Mouse (Mus musculus): Measurements from ENCODE around the gene H6pd.

H6pd gene

DNA sequence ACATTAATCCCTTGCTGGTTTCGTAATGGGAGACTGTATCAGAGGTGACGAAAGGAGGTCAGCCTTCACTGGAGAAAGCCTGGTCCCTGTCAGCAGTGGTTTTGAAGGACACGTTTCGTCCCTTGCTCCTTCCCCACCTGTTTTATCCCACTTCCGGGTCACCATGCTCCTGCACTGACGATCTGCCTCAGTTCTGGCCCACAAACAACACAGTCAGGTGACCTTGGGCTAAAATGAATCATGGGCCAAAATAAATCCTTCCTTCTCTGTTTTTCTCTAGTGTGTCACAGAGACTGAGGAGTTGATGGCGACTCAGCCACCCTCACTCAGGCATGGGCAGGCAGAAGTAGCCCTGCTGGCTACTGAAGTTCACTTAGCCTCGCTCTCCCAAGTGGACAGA, 33.5 kb downstream of the H6pd start:
- no peak for DNase-seq (ENCODE audit: low spot score)

DNA sequence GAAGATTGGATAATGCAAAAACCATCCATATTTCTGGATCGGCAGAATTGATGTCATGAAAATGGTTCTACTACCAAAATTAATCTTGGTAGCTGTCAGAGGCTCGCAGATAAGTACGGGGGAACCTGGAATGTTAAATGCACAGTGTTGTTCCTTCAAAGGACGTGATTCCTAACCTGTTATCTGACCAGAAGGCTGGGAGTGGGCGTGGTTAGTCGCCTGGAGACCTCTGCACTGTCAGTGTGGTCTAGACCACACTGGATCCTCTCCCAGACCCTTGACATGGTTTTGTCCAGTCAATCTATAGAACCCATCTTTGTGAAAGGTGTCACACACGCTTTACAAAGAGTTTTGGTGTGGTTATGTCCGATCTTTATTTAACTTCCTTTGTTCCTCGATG, 37.4 kb downstream of the H6pd start:
- DNase-seq (ENCODE audit: low spot score) = no peak

- no peak for DNase-seq (ENCODE audit: low spot score)
Observed at GRCm38 (mm10) chr4:149968526-149968925, 40.3 kb downstream of the H6pd start.

DNA sequence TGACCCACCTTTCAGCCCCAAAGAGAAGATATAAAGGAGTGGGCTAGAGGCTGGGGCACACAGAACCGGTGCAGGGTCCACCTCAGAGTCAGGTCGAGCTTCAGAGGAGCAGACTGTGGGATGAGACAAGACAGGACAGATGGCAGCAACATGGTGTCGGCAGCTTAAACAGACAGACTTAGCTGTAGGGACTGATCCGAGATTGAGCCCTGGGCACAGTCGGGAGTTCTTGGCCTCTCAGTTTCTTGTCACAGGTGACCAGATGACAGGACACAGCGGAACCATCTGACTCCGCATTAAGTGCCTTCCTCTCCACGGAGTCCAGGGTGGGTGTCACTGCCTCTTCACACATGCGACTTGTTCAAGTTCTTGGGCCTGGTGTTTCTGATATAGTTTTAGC, 41.9 kb downstream of the H6pd start:
- DNase-seq (ENCODE audit: low spot score) = no peak

- no peak for DNase-seq (ENCODE audit: low spot score)
Observed at GRCm38 (mm10) chr4:149966252-149966651, 42.6 kb downstream of the H6pd start.

DNA sequence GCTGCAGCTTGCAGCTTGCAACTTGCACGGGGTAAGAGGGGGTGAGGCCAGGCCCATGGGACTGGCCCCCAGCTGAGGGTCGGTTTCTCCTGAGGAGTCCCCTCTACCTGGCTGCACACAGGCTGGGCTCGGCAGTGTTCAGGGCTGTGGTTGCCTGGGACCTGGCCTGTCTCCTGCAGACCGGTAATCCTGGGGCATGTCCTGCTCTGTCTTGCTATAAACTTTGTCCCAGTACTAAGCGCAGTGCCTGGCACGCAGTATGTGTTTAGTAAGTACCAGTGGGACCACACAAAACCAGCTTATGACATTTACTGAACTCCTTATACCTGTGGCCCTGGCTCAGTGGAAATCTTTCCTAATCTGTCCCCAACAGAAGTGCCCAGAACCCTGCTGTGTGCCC, 43.2 kb downstream of the H6pd start:
- no peak for DNase-seq (ENCODE audit: low spot score)

GRCm38 (mm10) chr4:149965242-149965641, 43.6 kb downstream of the H6pd start:
- no peak for DNase-seq (ENCODE audit: low spot score)

DNA sequence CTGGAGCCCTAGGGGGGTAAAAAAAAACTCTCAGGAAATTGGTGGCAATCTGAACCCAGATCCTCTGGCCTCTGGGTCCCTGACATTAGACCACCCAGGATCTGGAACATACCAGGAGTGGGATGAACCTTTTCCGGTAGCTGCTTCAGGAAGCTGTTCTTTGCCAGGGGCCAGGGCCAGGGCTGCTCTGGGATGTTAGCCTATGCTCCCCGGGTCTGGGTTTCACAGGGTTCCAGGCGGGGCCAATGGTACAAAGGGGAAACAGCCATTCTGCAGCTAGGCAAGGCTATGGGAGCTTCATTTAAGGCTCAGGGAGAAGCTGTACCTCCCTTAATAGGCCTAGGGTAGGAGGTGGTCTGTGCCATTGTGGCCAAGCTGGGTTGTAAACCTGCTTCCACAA, 44.1 kb downstream of the H6pd start:
- no peak for DNase-seq (ENCODE audit: low spot score)

- DNase-seq (ENCODE audit: low spot score) = no peak
Observed at GRCm38 (mm10) chr4:149964285-149964684, 44.5 kb downstream of the H6pd start.

GRCm38 (mm10) chr4:149960391-149960790, 48.4 kb downstream of the H6pd start:
- DNase-seq (ENCODE audit: low spot score) = no peak

DNA sequence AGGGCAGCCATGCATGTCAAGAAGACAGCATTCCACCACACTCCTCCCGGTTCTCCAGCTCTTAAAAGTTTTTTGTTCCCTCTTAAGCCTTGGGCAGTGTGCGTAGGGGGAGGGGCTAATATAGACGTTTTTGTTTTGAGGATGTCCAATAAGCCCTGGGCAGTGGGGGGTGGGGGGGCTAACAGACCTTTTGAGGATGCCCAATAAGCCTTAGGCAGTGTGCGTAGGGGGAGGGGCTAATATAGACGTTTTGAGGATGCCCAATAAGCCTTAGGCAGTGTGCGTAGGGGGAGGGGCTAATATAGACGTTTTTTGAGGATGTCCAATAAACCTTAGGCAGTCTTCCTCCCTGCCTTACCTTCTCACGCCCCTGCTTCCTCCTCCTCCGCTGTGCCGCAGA, 49.0 kb downstream of the H6pd start:
- no peak for DNase-seq (ENCODE audit: low spot score)

GRCm38 (mm10) chr4:149958566-149958965, 50.3 kb downstream of the H6pd start:
- DNase-seq (ENCODE audit: low spot score) = peak; percentile 73

DNA sequence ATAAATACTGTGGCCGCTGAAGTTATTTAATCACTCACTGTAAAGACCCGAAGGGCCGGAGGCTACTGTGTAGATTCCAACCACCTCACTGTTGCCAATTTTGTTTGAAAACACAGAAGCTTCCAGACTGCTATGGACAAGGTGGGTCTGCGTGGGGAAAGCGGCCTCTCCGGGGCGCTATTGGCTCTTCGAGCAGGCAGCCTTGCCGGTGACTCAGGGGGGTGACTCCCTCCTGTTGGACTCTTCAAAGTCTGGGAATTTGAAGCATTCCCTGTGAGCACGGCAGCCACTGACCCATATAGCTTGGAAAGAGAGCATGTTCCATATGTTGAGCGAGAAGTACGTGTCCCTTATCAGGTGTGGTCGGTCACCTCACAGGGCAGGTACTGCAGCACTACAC, 52.8 kb downstream of the H6pd start:
- no peak for DNase-seq (ENCODE audit: low spot score)

DNA sequence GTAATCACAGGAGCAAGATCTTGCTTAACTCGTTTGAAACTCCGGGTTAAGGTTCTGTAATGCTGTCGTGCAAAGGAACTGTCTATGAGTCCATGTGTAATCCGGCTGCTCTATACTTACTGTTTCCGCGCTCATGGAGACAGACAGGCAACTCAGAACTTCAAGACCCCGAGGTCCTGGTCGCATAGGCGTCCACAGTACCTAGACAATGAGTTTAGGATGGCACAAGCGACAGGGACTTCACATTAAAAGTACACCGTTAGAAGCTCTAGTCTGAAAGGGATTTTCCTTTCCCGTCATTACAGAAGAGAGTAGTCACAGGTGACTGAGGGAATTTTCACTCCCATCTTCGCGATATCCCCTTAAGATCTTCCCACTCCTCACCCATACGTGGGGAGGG, 53.2 kb downstream of the H6pd start:
- no peak for DNase-seq (ENCODE audit: low spot score)

DNA sequence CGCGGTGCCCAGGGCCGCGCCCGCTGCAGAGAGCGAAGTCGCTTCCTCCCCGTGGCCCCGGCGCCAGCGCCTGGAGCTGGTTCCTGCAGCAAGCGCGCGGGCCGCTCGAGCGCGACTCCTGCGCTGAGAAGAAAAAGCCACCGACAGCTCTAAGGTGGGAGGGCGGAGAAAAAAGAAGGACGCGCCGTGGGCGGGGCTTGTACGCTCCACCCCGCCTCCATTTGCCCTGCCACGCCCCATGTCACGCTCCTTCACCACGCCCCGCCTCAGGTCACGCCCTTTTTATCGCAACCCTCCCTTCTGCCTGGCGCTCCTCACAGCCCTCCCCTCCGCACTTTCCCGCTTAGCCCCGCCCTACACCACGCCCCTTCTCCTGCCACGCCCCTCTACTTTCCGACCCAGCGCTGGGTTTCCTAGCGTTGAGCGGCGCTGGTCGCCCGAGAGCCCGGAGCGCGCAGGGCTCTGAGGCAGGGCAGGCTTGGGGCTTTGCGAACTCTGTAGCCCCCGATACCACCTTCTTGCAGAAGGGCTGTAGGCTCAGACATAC, 53.9 kb downstream of the H6pd start, which contains the start of gene Spsb1:
Gene Spsb1 (minus strand): TSS at position 151 of the 547 bp plus-strand sequence.
- DNase-seq (ENCODE audit: low spot score) = peak; percentile 94

DNA sequence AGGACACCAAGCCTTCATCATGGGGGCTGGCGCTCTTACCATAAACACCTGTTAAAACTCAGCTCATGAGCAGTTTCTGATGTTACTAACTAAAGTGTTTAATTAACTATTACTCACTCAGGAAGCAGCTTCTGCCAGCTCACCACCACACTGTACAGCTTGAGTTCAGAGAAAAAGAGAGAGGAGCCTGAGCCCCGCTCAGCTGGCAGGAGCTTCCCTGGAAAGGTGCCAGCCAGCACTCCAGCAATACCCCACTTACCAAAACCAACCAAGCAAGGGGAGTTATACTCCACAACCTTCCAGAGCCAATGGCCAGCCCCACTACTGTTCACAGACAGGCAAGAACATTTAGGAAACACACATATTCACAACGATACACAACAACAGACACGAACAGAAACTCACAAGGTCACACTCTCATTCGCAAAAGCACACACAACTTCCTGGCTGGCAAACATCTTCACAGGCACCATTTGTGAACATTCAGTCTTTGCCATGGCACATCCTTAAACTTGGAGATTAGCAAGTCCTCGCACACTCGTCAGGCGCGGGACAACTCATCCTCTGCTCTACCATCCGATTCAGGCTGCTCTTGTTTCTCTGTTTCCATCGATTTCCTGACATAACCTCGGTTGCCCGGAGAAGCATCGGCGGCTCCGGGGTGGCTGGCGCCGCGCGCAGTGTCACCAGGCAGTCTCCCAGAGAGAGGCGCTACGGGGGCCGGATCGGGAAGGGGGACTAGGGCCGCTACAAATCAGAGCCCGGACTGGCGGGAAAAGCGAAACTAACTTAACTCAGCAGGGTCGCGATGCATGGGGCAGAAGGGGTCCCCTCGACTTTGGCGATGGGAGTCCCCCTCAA, 55.0 kb downstream of the H6pd start:
- DNase-seq (ENCODE audit: low spot score) = no peak

DNA sequence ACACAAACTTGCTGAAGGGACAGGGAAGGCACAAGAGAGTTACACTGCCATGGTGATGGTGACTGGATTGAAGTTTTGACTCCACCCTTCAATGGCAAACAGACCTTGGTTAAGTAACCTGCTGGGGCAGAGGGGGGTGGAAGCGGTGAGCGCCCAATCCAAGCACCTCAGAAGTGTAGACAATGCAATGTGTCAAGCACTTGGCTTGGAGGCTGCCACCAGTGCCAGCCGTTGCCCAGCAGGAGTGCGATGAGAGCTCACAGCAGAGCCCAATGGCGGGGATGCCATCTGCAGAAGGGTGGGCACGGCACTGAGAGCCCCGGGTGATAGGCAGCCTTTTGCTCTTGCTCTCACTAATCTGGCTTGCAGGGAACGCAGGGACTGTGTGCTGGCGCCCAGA, 56.6 kb downstream of the H6pd start:
- DNase-seq (ENCODE audit: low spot score) = no peak

DNA sequence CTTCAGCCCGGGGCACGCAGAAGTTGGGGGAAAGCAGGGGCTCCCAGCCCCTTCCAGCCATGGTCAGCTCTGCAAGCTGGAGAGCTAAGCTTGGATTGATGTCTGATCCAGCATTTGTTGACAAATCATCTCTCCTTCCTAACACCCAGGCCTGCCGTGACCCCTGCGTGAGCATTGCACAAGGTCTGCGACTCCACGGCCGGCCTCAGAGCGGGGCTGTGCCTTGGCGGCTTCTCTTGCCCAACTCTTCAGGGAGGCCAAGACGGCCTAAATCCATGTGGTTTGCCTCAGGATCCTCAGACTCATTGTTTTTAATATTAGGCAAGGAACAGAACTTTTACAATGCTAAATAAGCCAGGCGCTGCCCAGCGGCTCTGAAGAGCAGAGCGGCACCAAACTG, 57.6 kb downstream of the H6pd start:
- DNase-seq (ENCODE audit: low spot score) = no peak

- no peak for DNase-seq (ENCODE audit: low spot score)
Observed at GRCm38 (mm10) chr4:149949691-149950090, 59.1 kb downstream of the H6pd start.

DNA sequence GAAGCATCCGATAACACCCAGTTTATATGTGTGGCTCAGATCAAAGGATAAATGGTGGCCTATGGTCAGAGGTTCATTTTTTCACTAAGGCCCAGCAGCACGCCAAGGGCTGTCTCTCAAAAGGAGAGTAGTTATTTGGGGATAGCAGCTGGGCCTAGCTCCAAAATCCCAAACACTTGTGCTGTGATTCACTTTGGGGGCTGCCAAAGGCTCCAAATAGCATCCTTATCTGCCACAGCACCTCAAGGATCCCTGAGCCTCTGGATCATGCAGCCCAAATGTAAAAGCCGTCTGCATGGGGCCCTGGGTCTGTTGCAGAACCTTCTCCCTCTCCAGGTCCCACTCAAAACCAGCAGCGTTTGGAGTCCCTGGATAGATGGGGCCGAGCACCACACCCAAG, 60.7 kb downstream of the H6pd start:
- DNase-seq (ENCODE audit: low spot score) = no peak

DNA sequence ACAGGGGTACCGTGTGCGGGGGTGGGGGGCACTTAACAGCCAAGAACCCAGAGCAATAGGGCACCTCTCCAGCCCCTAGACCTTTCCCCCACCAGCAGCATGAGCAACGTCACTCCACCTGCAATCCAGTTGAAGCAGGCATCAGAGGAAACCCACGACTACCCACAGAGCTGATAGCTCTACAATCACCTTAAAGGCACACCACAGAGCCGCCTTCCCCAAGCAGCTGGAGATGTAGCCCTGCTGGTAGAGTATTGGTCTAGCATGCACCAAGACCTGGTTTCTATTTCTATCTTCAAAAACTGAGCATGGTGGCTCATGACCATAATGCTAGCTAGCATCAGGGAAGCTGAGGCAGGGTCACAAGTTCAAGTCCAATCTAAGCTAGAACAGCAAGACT, 61.4 kb downstream of the H6pd start:
- DNase-seq (ENCODE audit: low spot score) = no peak

- no peak for DNase-seq (ENCODE audit: low spot score)
Observed at GRCm38 (mm10) chr4:149945194-149945593, 63.6 kb downstream of the H6pd start.

DNA sequence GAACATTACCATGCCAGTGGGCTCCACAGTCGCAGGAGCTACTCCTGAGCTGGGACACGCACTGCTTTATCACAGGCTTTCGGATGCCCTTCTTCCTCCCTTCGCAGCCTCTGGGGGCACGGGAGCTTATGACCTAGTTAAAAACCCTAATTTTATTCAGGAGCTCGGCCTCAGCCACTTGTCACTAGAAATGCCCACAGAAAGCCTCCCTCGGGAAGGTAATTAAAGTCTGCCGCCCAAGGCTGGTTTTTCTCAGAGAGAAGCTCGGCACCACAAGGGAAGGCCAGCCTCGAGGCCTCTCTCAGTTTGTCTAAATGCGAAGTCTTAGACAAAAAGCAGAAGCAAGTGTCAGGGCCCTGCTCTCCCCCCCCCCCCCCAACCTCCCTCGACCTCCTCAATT, 64.6 kb downstream of the H6pd start:
- no peak for DNase-seq (ENCODE audit: low spot score)

Measured in left cerebral cortex, adult 11 months (tissue).